Mouse (Mus musculus): ENCODE measurements around the gene S100a10.

DNA sequence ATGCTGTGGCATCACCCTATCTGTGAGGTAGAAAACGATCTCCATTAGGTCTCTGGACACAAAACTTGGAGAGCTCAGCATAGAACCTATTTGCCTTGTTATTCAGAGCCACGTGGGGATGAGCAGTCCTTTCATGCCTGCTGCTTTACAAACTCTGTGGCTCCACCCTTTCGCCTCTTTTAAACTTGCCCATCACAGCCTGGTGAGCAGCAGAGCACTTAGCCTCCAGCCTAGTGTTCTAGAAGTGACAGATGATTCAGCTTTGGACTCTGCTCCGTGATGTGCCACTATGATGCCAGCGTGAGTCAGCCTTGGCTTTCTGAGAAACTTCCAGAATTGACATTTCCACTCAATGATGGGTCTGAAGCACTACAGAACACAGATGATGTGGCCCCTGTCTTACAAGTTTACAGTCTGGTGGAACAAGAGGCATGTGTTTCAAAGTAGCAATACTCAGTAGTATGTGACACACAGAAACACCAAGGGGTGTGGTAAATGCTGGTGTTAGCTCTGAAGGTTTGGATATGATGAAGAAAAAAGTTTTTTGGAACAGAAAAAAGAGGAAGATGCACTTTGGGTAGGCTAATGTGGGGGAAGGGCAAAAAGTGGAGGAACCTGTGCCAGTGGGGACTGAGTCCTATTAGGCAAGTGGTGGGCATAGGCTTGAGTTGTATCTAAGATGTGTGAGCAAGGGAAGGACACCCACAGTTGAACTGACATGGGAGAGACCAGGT is 17.3 kb downstream of the S100a10 start:
- TF ChIP-seq POLR2A (IDR thresholded peaks at IDR 0.05; ENCODE audit: extremely low read depth, insufficient read depth, low read length), result no peak
- TF ChIP-seq CTCF (IDR thresholded peaks at IDR 0.05; ENCODE audit: extremely low read depth, insufficient read depth, low read length), result no peak

All from cortical plate, adult 2 months (tissue).